ENCODE assay signal across 1 mouse cellular context in the genomic region with DNA sequence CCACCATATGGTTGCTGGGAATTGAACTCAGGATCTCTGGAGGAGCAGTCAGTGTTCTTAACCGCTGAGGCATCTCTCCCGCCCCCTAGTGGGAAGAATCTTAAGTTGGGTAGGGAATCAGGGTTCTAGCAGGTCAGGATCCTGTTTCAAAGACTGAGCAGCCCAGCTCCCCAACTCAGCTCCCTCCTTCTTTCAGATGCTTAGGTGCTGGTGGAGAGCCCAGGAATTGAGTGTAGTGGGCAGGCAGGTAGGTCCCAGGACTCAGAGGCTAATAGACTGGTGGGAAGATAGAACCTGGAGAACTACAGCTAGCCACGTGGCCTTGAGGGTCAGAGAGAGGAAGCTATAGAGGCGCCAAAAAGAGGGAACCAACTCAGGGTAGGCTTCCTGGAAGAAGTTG.
TF ChIP-seq lines count a peak whose summit lies in the region.

No protein-coding gene starts in this region.

TF ChIP-seq in MEL, 35 proteins besides CTCF, POLR2A, EP300 and RAD21 (continued from another document):
- no peak for TF ChIP-seq USF2 (IDR thresholded peaks at IDR 0.05; ENCODE audit: borderline replicate concordance in 1 of 2, insufficient read depth in 1 of 2, low read depth in 1 of 2, low read length in 2 of 2)
- TF ChIP-seq TCF12 (IDR thresholded peaks at IDR 0.05; ENCODE audit: low read depth, low read length): no peak
- peak; percentile 91 for TF ChIP-seq MXI1 (IDR thresholded peaks at IDR 0.05; ENCODE audit: low read depth, low read length)
- no peak for TF ChIP-seq TAL1 (IDR thresholded peaks at IDR 0.05; ENCODE audit: low read length)
- TF ChIP-seq NRF1 (IDR thresholded peaks at IDR 0.05; ENCODE audit: insufficient read depth, low read depth, low read length, poor library complexity, severe bottlenecking): no peak
- TF ChIP-seq ETS1 (IDR thresholded peaks at IDR 0.05; ENCODE audit: low read depth, low read length): 0 out of 2 replicates have a peak, but pooled peaks have one; percentile 7
- no peak for TF ChIP-seq GATA1 (IDR thresholded peaks at IDR 0.05; ENCODE audit: low read depth, low read length)
- 0 out of 2 replicates have a peak, but pooled peaks have one; percentile 61 for TF ChIP-seq CHD1 (IDR thresholded peaks at IDR 0.05; ENCODE audit: low read depth, low read length)
- peak; percentile 55; the same call in 1 of the 2 replicates for TF ChIP-seq SIN3A (IDR thresholded peaks at IDR 0.05; ENCODE audit: low read length)
- TF ChIP-seq GABPA (IDR thresholded peaks at IDR 0.05; ENCODE audit: low read depth, low read length): no peak
- no peak for TF ChIP-seq KAT2A (conservative IDR thresholded peaks at IDR 0.05; ENCODE audit: low read depth, low read length)
- no peak for TF ChIP-seq ZKSCAN1 (IDR thresholded peaks at IDR 0.05; ENCODE audit: low read depth, low read length)
- peak; percentile 87 for TF ChIP-seq USF1 (IDR thresholded peaks at IDR 0.05; ENCODE audit: low read depth, low read length)
- TF ChIP-seq E2F4 (IDR thresholded peaks at IDR 0.05; ENCODE audit: borderline replicate concordance, low read depth, low read length): no peak
- no peak for TF ChIP-seq JUND (IDR thresholded peaks at IDR 0.05; ENCODE audit: low read depth, low read length)
- peak; percentile 95 for TF ChIP-seq MYC (IDR thresholded peaks at IDR 0.05; ENCODE audit: low read depth, low read length)
- no peak for TF ChIP-seq ZC3H11A (IDR thresholded peaks at IDR 0.05; ENCODE audit: low read depth, low read length)
- TF ChIP-seq SMC3 (IDR thresholded peaks at IDR 0.05; ENCODE audit: low read depth, low read length): no peak; the same call in 1 of the 2 replicates
- TF ChIP-seq CHD2 (IDR thresholded peaks at IDR 0.05; ENCODE audit: low read length): no peak
- no peak for TF ChIP-seq ZNF384 (IDR thresholded peaks at IDR 0.05; ENCODE audit: low read depth, low read length)
